Mouse (Mus musculus) intestine, postnatal 0 days (tissue): ENCODE measurements at regions not wholly inside any gene's neighbourhood (a gene's known extent, or its start where the extent isn't known, plus 50 kb on each side); places are given as distances from the start of the nearest gene placed in this dataset.

Experiments used
- ATAC-seq: fragments of 200-750 bp; cut with Nextera tagmentation; 2 replicates; pipeline ENCODE4 v1.8.0; 2017; ENCODE audit warnings: mild to moderate bottlenecking, moderate TSS enrichment, moderate library complexity
- H3K27ac ChIP-seq: fragments of 300-500 bp; sonication (generic); 2 replicates; pipeline ENCODE4 v1.5.1; 2014; ENCODE audit warnings: mild to moderate bottlenecking, low read depth, low read length, moderate library complexity
- H3K27me3 ChIP-seq: fragments of 300-500 bp; sonication (generic); replicated peaks from 2 replicates; pipeline ENCODE4 v1.6.1; 2014; ENCODE audit warnings: low read length, mixed read lengths; ENCODE audit not compliant: control insufficient read depth, insufficient read depth
- H3K36me3 ChIP-seq: fragments of 300-500 bp; sonication (generic); 2 replicates; pipeline ENCODE4 v1.6.1; 2014; ENCODE audit warnings: mild to moderate bottlenecking, moderate library complexity; ENCODE audit not compliant: control insufficient read depth, insufficient read depth
- H3K4me1 ChIP-seq: fragments of 300-500 bp; sonication (generic); replicated peaks from 2 replicates; pipeline ENCODE4 v1.6.1; 2014; ENCODE audit warnings: antibody characterized with exemption, low read length, mixed read lengths; ENCODE audit not compliant: control insufficient read depth, insufficient read depth
- H3K4me2 ChIP-seq: fragments of 300-500 bp; sonication (generic); replicated peaks from 2 replicates; pipeline ENCODE4 v1.6.1; 2014; ENCODE audit warnings: low read depth, mild to moderate bottlenecking, moderate library complexity
- H3K4me3 ChIP-seq: fragments of 300-500 bp; sonication (generic); 2 replicates; pipeline ENCODE4 v1.5.1; 2014; ENCODE audit warnings: low read depth, low read length
- H3K9ac ChIP-seq: fragments of 300-500 bp; sonication (generic); 2 replicates; pipeline ENCODE4 v1.6.1; 2014; ENCODE audit warnings: mild to moderate bottlenecking, low read depth, low read length
- H3K9me3 ChIP-seq: fragments of 300-500 bp; sonication (generic); 2 replicates; pipeline ENCODE4 v1.6.1; 2016; ENCODE audit warnings: mixed run types; ENCODE audit not compliant: control insufficient read depth
- CTCF ChIP-seq: sonication (generic); IDR thresholded peaks from 2 replicates; pipeline ENCODE4 v1.5.1; 2016; ENCODE audit warnings: low read depth, mild to moderate bottlenecking, control low read depth, antibody characterized with exemption, moderate library complexity
- WGBS: fragments of 180-500 bp; shearing (Covaris S2); extraction: QIAGEN DNeasy Blood & Tissue Kit; methylation state at CpG from one replicate; pipeline ENCODE4 v1.1.7; 2014; 5-methylcytosine and 5-hydroxymethylcytosine counted together

GRCm38 (mm10) chr12:46138646-46139045 lies 680.1 kb downstream of the Nova1 start:
- TF ChIP-seq CTCF = no peak
- ATAC-seq = no peak
- Histone ChIP-seq H3K27ac (no peak overlapping the region), H3K36me3 (no peaks in the 10 kb centered on the region), H3K27me3 (no peaks in the 10 kb centered on the region), H3K9me3 (no peaks in the 10 kb centered on the region), H3K4me3 (no peak overlapping the region), H3K4me2 (no peak overlapping the region), H3K9ac (no peak overlapping the region), H3K4me1 (no peaks in the 10 kb centered on the region)
- 67% methylated on average over 2 of the region's 2 CpGs for WGBS

- Histone ChIP-seq H3K4me3 (no peak overlapping the region), H3K4me1 (no peaks in the 10 kb centered on the region), H3K27ac (no peak overlapping the region), H3K36me3 (no peaks in the 10 kb centered on the region), H3K9me3 (no peaks in the 10 kb centered on the region), H3K27me3 (no peaks in the 10 kb centered on the region), H3K4me2 (no peak overlapping the region), H3K9ac (no peak overlapping the region)
- TF ChIP-seq CTCF = no peak
- ATAC-seq = no peak
- WGBS = 25% methylated on average over 1 of the region's 1 CpGs
These were observed 692.9 kb downstream of the Nova1 start for GRCm38 (mm10) chr12:46125867-46126266.

- no peaks in the 10 kb centered on the region for H3K4me1 ChIP-seq
- H3K36me3 ChIP-seq = no peaks in the 10 kb centered on the region
- no peak overlapping the region for H3K4me2 ChIP-seq
- ATAC-seq = no peak
- no peaks in the 10 kb centered on the region for H3K9me3 ChIP-seq
- H3K9ac ChIP-seq = no peak overlapping the region
- TF ChIP-seq CTCF = no peak
- WGBS = 68% methylated on average over 4 of the region's 4 CpGs
- no peaks in the 10 kb centered on the region for H3K27me3 ChIP-seq
- no peak overlapping the region for H3K27ac ChIP-seq
- H3K4me3 ChIP-seq = no peak overlapping the region
These were observed 707.4 kb downstream of the Nova1 start for GRCm38 (mm10) chr12:46111352-46111751.

GRCm38 (mm10) chr12:46083356-46083755 lies 735.4 kb downstream of the Nova1 start:
- no peak for ATAC-seq
- no peak for TF ChIP-seq CTCF
- Histone ChIP-seq H3K4me2 (no peak overlapping the region), H3K4me1 (no peaks in the 10 kb centered on the region), H3K4me3 (no peak overlapping the region), H3K27ac (no peak overlapping the region), H3K9ac (no peak overlapping the region), H3K36me3 (no peaks in the 10 kb centered on the region), H3K27me3 (no peaks in the 10 kb centered on the region), H3K9me3 (no peaks in the 10 kb centered on the region)
- 89% methylated on average over 2 of the region's 2 CpGs for WGBS

GRCm38 (mm10) chr12:46075789-46076217 lies 742.9 kb downstream of the Nova1 start:
- H3K9me3 ChIP-seq = no peaks in the 10 kb centered on the region
- H3K4me3 ChIP-seq = no peak overlapping the region
- no peak overlapping the region for H3K4me2 ChIP-seq
- no peak overlapping the region for H3K27ac ChIP-seq
- no peak for TF ChIP-seq CTCF
- H3K4me1 ChIP-seq = no peaks in the 10 kb centered on the region
- no peak for ATAC-seq
- H3K27me3 ChIP-seq = no peaks in the 10 kb centered on the region
- H3K36me3 ChIP-seq = no peaks in the 10 kb centered on the region
- 89% methylated on average over 11 of the region's 11 CpGs for WGBS
- no peak overlapping the region for H3K9ac ChIP-seq

GRCm38 (mm10) chr12:46075355-46075754 lies 743.4 kb downstream of the Nova1 start:
- Histone ChIP-seq H3K27me3 (no peaks in the 10 kb centered on the region), H3K4me2 (no peak overlapping the region), H3K4me1 (no peaks in the 10 kb centered on the region), H3K36me3 (no peaks in the 10 kb centered on the region), H3K27ac (no peak overlapping the region), H3K9ac (no peak overlapping the region), H3K9me3 (no peaks in the 10 kb centered on the region), H3K4me3 (no peak overlapping the region)
- ATAC-seq = no peak
- TF ChIP-seq CTCF = no peak
- WGBS = 89% methylated on average over 5 of the region's 5 CpGs

GRCm38 (mm10) chr12:46066896-46067295 lies 751.8 kb downstream of the Nova1 start:
- no peaks in the 10 kb centered on the region for H3K4me1 ChIP-seq
- H3K27ac ChIP-seq = no peak overlapping the region
- H3K4me3 ChIP-seq = no peak overlapping the region
- no peak for TF ChIP-seq CTCF
- H3K4me2 ChIP-seq = no peak overlapping the region
- H3K27me3 ChIP-seq = no peaks in the 10 kb centered on the region
- H3K36me3 ChIP-seq = no peaks in the 10 kb centered on the region
- 77% methylated on average over 2 of the region's 2 CpGs for WGBS
- H3K9me3 ChIP-seq = no peaks in the 10 kb centered on the region
- ATAC-seq = no peak
- H3K9ac ChIP-seq = no peak overlapping the region
